Mouse (Mus musculus) forebrain, postnatal 0 days (tissue): ENCODE data around the gene Hnrnph1. TPM values are rescaled to one million over a fixed set of nuclear protein-coding genes. Genes with fewer than 3 reads are reported as not detected.
A peak's percentile ranks its signal among the peaks of the same experiment; 100 is the strongest.

Experiments
- ATAC-seq: fragments of 200-750 bp; cut with Nextera tagmentation; 2 replicates; pipeline ENCODE4 v1.8.0; 2017; ENCODE audit warnings: mild to moderate bottlenecking, moderate library complexity
- DNase-seq: peaks from one replicate; pipeline ENCODE4 v3.0.0-alpha.2; 2015
- H3K27ac ChIP-seq: fragments of 300-500 bp; sonication (generic); 2 replicates; pipeline ENCODE4 v1.5.1; 2014; ENCODE audit warnings: low read depth, mild to moderate bottlenecking, antibody characterized with exemption, low read length, moderate library complexity, mixed read lengths
- H3K27me3 ChIP-seq: fragments of 300-500 bp; sonication (generic); 2 replicates; pipeline ENCODE4 v1.6.1; 2014; ENCODE audit warnings: mild to moderate bottlenecking, low read length, mixed read lengths; ENCODE audit not compliant: insufficient read depth
- H3K36me3 ChIP-seq: fragments of 300-500 bp; sonication (generic); 2 replicates; pipeline ENCODE4 v1.6.1; 2014; ENCODE audit warnings: mild to moderate bottlenecking, moderate library complexity; ENCODE audit not compliant: insufficient read depth
- H3K4me1 ChIP-seq: fragments of 300-500 bp; sonication (generic); 2 replicates; pipeline ENCODE4 v1.6.1; 2014; ENCODE audit warnings: antibody characterized with exemption; ENCODE audit not compliant: insufficient read depth
- H3K4me2 ChIP-seq: fragments of 300-500 bp; sonication (generic); 2 replicates; pipeline ENCODE4 v1.6.1; 2014; ENCODE audit warnings: low read depth, mild to moderate bottlenecking, moderate library complexity
- H3K4me3 ChIP-seq: fragments of 300-500 bp; sonication (generic); 2 replicates; pipeline ENCODE4 v1.5.1; 2014; ENCODE audit warnings: low read depth, low read length, mixed read lengths
- H3K9ac ChIP-seq: fragments of 300-500 bp; sonication (generic); 2 replicates; pipeline ENCODE4 v1.6.1; 2014; ENCODE audit warnings: mild to moderate bottlenecking
- H3K9me3 ChIP-seq: fragments of 300-500 bp; sonication (generic); 2 replicates; pipeline ENCODE4 v1.6.1; 2016; ENCODE audit warnings: low read length
- CTCF ChIP-seq: sonication (generic); IDR thresholded peaks from 2 replicates; pipeline ENCODE4 v1.5.1; 2016; ENCODE audit warnings: antibody characterized with exemption, control low read depth, low read depth
- WGBS: fragments of 180-500 bp; shearing (Covaris S2); extraction: QIAGEN DNeasy Blood & Tissue Kit; methylation state at CpG from one replicate; pipeline ENCODE4 v1.1.7; 2014; 5-methylcytosine and 5-hydroxymethylcytosine counted together
- polyA plus RNA-seq: library from polyadenylated mRNA; unstranded; fragments of >200 nt; fragmentation: Nextera tagmentation; extraction: Ambion mirVana; gene quantifications from 2 replicates; pipeline ENCODE4 v1.2.1, GENCODE M21; 2015
- total RNA-seq: library from RNA; depleted of rRNA; stranded (reverse); fragments of >200 nt; gene quantifications from 2 replicates; pipeline ENCODE4 v1.2.3, GENCODE M21; 2014

The Hnrnph1 gene
- total and polyA plus RNA-seq, 2 experiments from 2014 or later = 297 to 407 TPM

- no peak for DNase-seq
- peak; percentile 50 for ATAC-seq
- H3K27ac ChIP-seq = no peak overlapping the region
- peaks cover 75% of the 10 kb centered on the region for H3K36me3 ChIP-seq
- TF ChIP-seq CTCF = no peak
- no peaks in the 10 kb centered on the region for H3K27me3 ChIP-seq
- no peak overlapping the region for H3K9ac ChIP-seq
- no peak overlapping the region for H3K4me2 ChIP-seq
- no peak overlapping the region for H3K4me3 ChIP-seq
- H3K4me1 ChIP-seq = no peaks in the 10 kb centered on the region
- 70% methylated on average over 10 of the region's 10 CpGs for WGBS
- H3K9me3 ChIP-seq = no peaks in the 10 kb centered on the region
Observed at GRCm38 (mm10) chr11:50403367-50404014, 26.7 kb downstream of the Hnrnph1 start.

GRCm38 (mm10) chr11:50407235-50407634 lies 30.4 kb downstream of the Hnrnph1 start:
- no peak for DNase-seq
- H3K4me2 ChIP-seq = no peak overlapping the region
- H3K36me3 ChIP-seq = peaks cover 68% of the 10 kb centered on the region
- TF ChIP-seq CTCF = no peak
- H3K4me1 ChIP-seq = no peaks in the 10 kb centered on the region
- no peak overlapping the region for H3K27ac ChIP-seq
- H3K9ac ChIP-seq = no peak overlapping the region
- 79% methylated on average over 6 of the region's 6 CpGs for WGBS
- H3K4me3 ChIP-seq = no peak overlapping the region
- no peak for ATAC-seq
- H3K27me3 ChIP-seq = no peaks in the 10 kb centered on the region
- no peaks in the 10 kb centered on the region for H3K9me3 ChIP-seq

- ATAC-seq (no peak), DNase-seq (no peak)
- Histone ChIP-seq H3K9me3 (no peaks in the 10 kb centered on the region), H3K4me1 (no peaks in the 10 kb centered on the region), H3K27ac (no peak overlapping the region), H3K4me2 (no peak overlapping the region), H3K9ac (no peak overlapping the region), H3K27me3 (no peaks in the 10 kb centered on the region), H3K36me3 (peaks cover 47% of the 10 kb centered on the region), H3K4me3 (no peak overlapping the region)
- WGBS = 92% methylated on average over 6 of the region's 6 CpGs
- TF ChIP-seq CTCF = no peak
Observed at GRCm38 (mm10) chr11:50415563-50416241, 38.9 kb downstream of the Hnrnph1 start.

GRCm38 (mm10) chr11:50417856-50418255 lies 41.1 kb downstream of the Hnrnph1 start:
- Histone ChIP-seq H3K27me3 (no peaks in the 10 kb centered on the region), H3K4me1 (peaks cover 4% of the 10 kb centered on the region; the same call in 1 of the 2 replicates), H3K27ac (no peak overlapping the region), H3K36me3 (peaks cover 44% of the 10 kb centered on the region), H3K9ac (no peak overlapping the region), H3K9me3 (no peaks in the 10 kb centered on the region), H3K4me2 (no peak overlapping the region), H3K4me3 (no peak overlapping the region)
- WGBS = 72% methylated on average over 2 of the region's 2 CpGs
- ATAC-seq (no peak), DNase-seq (no peak)
- TF ChIP-seq CTCF = no peak

- Histone ChIP-seq H3K27me3 (no peaks in the 10 kb centered on the region), H3K9me3 (no peaks in the 10 kb centered on the region), H3K27ac (no peak overlapping the region), H3K4me3 (peak overlapping the region; percentile 35), H3K4me1 (peaks cover 4% of the 10 kb centered on the region; the same call in 1 of the 2 replicates), H3K36me3 (peaks cover 27% of the 10 kb centered on the region), H3K4me2 (peak overlapping the region; percentile 59), H3K9ac (peak overlapping the region; percentile 39)
- 0 out of 2 replicates have a peak, but pooled peaks have one; percentile 3 for TF ChIP-seq CTCF
- DNase-seq (no peak), ATAC-seq (peak; percentile 5)
- WGBS = 43% methylated on average over 5 of the region's 5 CpGs
Observed at GRCm38 (mm10) chr11:50421461-50421860, 44.7 kb downstream of the Hnrnph1 start.

- ATAC-seq (peak; percentile 99), DNase-seq (peak; percentile 94)
- Histone ChIP-seq H3K4me2 (peak overlapping the region; percentile 59), H3K4me1 (peaks cover 4% of the 10 kb centered on the region; the same call in 1 of the 2 replicates), H3K4me3 (peak overlapping the region; percentile 35), H3K9ac (peak overlapping the region; percentile 39), H3K9me3 (no peaks in the 10 kb centered on the region), H3K36me3 (peaks cover 20% of the 10 kb centered on the region), H3K27ac (peak overlapping the region; percentile 62), H3K27me3 (no peaks in the 10 kb centered on the region)
- no peak for TF ChIP-seq CTCF
- WGBS = 26% methylated on average over 22 of the region's 22 CpGs
Observed at GRCm38 (mm10) chr11:50421934-50422780, 45.4 kb downstream of the Hnrnph1 start.
